16 mouse cellular contexts compared by ENCODE assay signal in the genomic region with DNA sequence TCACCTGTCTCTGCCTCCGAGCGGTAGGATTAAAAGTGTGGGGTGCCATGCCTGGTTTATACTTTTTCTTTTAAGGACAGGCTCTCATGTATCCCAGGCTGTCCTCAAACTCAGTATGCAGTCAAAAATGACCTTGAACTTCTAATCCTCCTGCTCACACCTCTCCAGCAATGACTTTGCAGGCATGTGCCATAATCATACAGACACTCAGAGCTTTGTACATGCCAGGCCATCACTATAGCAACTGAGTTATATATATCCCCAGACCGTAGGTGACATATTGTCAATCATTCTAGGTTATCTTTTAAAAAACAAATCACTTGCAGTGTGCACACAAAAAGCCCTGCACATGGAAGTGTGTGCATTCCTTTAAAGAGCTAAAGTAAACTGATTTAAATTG. TPM values are rescaled to one million over a fixed set of nuclear protein-coding genes. Genes with fewer than 3 reads are reported as not detected.
DNase-seq lines count a peak whose midpoint lies in the region; ATAC-seq and TF ChIP-seq lines count a peak whose summit lies in the region.
"Had no signal": no experiment of that assay in that cellular context is flagged by ENCODE, and none has a peak within 500 bp of the region (broad histone marks: within the 10 kb centered on the region; RNA-seq: fewer than 3 reads in every experiment).

No protein-coding gene starts in this region.

- no peak for DNase-seq in heart, adult 8-10 months (ENCODE audit: low spot score)
- peak; percentile 43 for DNase-seq in naive thymus-derived CD4-positive, alpha-beta T cell, adult 2 months (ENCODE audit: low read depth)
- DNase-seq in right cerebral cortex, postnatal 14 days, result no peak
- no peak for DNase-seq in forebrain, embryonic 14.5 days (ENCODE audit: low spot score)
- DNase-seq: cerebellum, adult 11 months; cerebellum, postnatal 36 days; kidney, adult 11 months; lung, embryonic 14.5 days had no signal

- no peak overlapping the region for H3K9ac ChIP-seq in heart, embryonic 13.5 days
- no peak overlapping the region for H3K9ac ChIP-seq in forebrain, embryonic 14.5 days (ENCODE audit: low read length)
- H3K9ac ChIP-seq: embryonic facial prominence, embryonic 13.5 days; forebrain, embryonic 12.5 days; hindbrain, embryonic 15.5 days; limb, embryonic 15.5 days; lung, embryonic 14.5 days; midbrain, embryonic 15.5 days had no signal

- H3K4me3 ChIP-seq in heart, embryonic 13.5 days, result no peak overlapping the region
- H3K4me3 ChIP-seq in bone marrow macrophage, adult 2 months (ENCODE audit: insufficient read depth, low read length), result no peak overlapping the region
- no peak overlapping the region for H3K4me3 ChIP-seq in forebrain, embryonic 14.5 days (ENCODE audit: low read depth, low read length)
- H3K4me3 ChIP-seq: embryonic facial prominence, embryonic 13.5 days; forebrain, embryonic 12.5 days; hindbrain, embryonic 15.5 days; limb, embryonic 15.5 days; midbrain, embryonic 15.5 days had no signal

- WGBS in heart, embryonic 13.5 days, result 57% methylated on average over 3 of the region's 3 CpGs
- 92% methylated on average over 3 of the region's 3 CpGs for WGBS in forebrain, embryonic 14.5 days

- no peak for TF ChIP-seq CTCF in bone marrow macrophage, adult 2 months (IDR thresholded peaks at IDR 0.05; ENCODE audit: low read depth, low read length)

- peaks cover 10% of the 10 kb centered on the region; the same call in 1 of the 2 replicates for H3K4me1 ChIP-seq in heart, embryonic 13.5 days
- H3K4me1 ChIP-seq in bone marrow macrophage, adult 2 months (ENCODE audit: control insufficient read depth, insufficient read depth, low read length), result peaks cover 21% of the 10 kb centered on the region
- no peaks in the 10 kb centered on the region for H3K4me1 ChIP-seq in forebrain, embryonic 14.5 days (ENCODE audit: control insufficient read depth, insufficient read depth, low read length)
- H3K4me1 ChIP-seq: embryonic facial prominence, embryonic 13.5 days; forebrain, embryonic 12.5 days; hindbrain, embryonic 15.5 days; limb, embryonic 15.5 days; midbrain, embryonic 15.5 days had no signal

- TF ChIP-seq POLR2A in bone marrow macrophage, adult 2 months (IDR thresholded peaks at IDR 0.05; ENCODE audit: borderline replicate concordance, low read depth, low read length), result no peak

- H3K27ac ChIP-seq in heart, embryonic 13.5 days (replicated peaks), result peak overlapping the region; percentile 80
- peak overlapping the region; percentile 98 for H3K27ac ChIP-seq in bone marrow macrophage, adult 2 months (ENCODE audit: insufficient read depth, low read depth, low read length)
- no peak overlapping the region for H3K27ac ChIP-seq in forebrain, embryonic 14.5 days (ENCODE audit: low read depth, low read length)
- H3K27ac ChIP-seq: embryonic facial prominence, embryonic 13.5 days; forebrain, embryonic 12.5 days; hindbrain, embryonic 15.5 days; limb, embryonic 15.5 days; midbrain, embryonic 15.5 days had no signal

- H3K9me3 ChIP-seq in heart, embryonic 13.5 days, result no peaks in the 10 kb centered on the region
- no peaks in the 10 kb centered on the region for H3K9me3 ChIP-seq in forebrain, embryonic 14.5 days (replicated peaks; ENCODE audit: control insufficient read depth, low read length)
- H3K9me3 ChIP-seq: embryonic facial prominence, embryonic 13.5 days; forebrain, embryonic 12.5 days; hindbrain, embryonic 15.5 days; limb, embryonic 15.5 days; midbrain, embryonic 15.5 days had no signal

- H3K4me2 ChIP-seq in heart, embryonic 13.5 days, result no peak overlapping the region
- H3K4me2 ChIP-seq in forebrain, embryonic 14.5 days (ENCODE audit: low read length), result no peak overlapping the region
- H3K4me2 ChIP-seq: embryonic facial prominence, embryonic 13.5 days; forebrain, embryonic 12.5 days; hindbrain, embryonic 15.5 days; limb, embryonic 15.5 days; lung, embryonic 14.5 days; midbrain, embryonic 15.5 days had no signal

- no peaks in the 10 kb centered on the region for H3K36me3 ChIP-seq in heart, embryonic 13.5 days
- no peaks in the 10 kb centered on the region for H3K36me3 ChIP-seq in forebrain, embryonic 14.5 days (ENCODE audit: control insufficient read depth, insufficient read depth, low read length)
- H3K36me3 ChIP-seq: embryonic facial prominence, embryonic 13.5 days; forebrain, embryonic 12.5 days; hindbrain, embryonic 15.5 days; limb, embryonic 15.5 days; midbrain, embryonic 15.5 days had no signal

- H3K27me3 ChIP-seq in heart, embryonic 13.5 days (replicated peaks), result no peaks in the 10 kb centered on the region
- H3K27me3 ChIP-seq in forebrain, embryonic 14.5 days (replicated peaks; ENCODE audit: control insufficient read depth, insufficient read depth, low read length), result no peaks in the 10 kb centered on the region

- ATAC-seq in heart, embryonic 13.5 days (ENCODE audit: extremely low read depth, insufficient number of reproducible peaks, low FRiP score, low TSS enrichment), result peak; percentile 37; the same call in 1 of the 2 replicates
- ATAC-seq in CD4-positive, CD25-positive, alpha-beta regulatory T cell, adult 4 months, result peak; percentile 31
- ATAC-seq in forebrain, embryonic 14.5 days, result no peak
- ATAC-seq: midbrain, embryonic 15.5 days had no signal

RNA-seq across cellular contexts. Expression of gene Tmsb4x, which starts 29.6 kb away (rescaled TPM):
- 3,022 and 3,158 TPM in 2 replicates for polyA plus RNA-seq in heart, embryonic 13.5 days (2015; fragmentation: Nextera tagmentation; extraction: Ambion mirVana)
- 100 to 1,000 TPM; 419 to 623 (median 536) TPM for total RNA-seq in heart, adult 8-10 months (2022)
- polyA plus RNA-seq in CD4-positive, CD25-positive, alpha-beta regulatory T cell, adult 4 months (2017; shearing (Covaris generic)), result over 10,000 TPM; 10,426 to 12,113 TPM
- polyA plus RNA-seq in bone marrow macrophage, adult 2 months (2012; ENCODE audit: insufficient read depth, insufficient read length, missing spikeins), result 12,467 and 14,564 TPM in 2 replicates
- 7,141 and 7,206 TPM in 2 replicates for polyA plus RNA-seq in forebrain, embryonic 14.5 days (2014; fragmentation: Nextera tagmentation; extraction: Ambion mirVana)
